Mouse (Mus musculus) C2C12 (cell line): ENCODE measurements around the gene Fam193a.

Experiments
- CTCF ChIP-seq: IDR thresholded peaks from one replicate; pipeline ENCODE4 v1.5.1; 2011; ENCODE audit not compliant: control insufficient read depth, insufficient read depth, insufficient read length
- MAX ChIP-seq: IDR thresholded peaks from one replicate; pipeline ENCODE4 v1.6.1; 2011; ENCODE audit warnings: mild to moderate bottlenecking, control low read depth
- USF1 ChIP-seq: IDR thresholded peaks from one replicate; pipeline ENCODE4 v1.6.1; 2011; ENCODE audit warnings: low read depth, mild to moderate bottlenecking, control low read depth, moderate library complexity

DNA sequence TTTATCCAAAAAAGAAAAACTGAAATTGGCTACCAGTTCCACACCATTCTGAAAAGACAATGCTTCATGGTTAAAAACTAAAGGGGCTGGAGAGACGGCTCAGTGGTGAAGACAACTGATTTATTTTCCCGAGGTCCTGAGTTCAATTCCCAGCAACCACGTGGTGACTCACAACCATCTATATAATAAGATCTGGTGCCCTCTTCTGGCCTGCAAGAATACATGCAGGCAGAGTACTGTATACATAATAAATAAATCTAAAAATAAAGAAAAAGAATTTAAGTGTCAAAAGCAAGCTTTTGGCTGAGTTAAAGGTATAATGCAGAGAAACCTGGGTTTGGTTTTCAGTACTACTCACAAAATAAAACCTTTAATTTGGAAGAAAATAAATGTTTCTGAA lies 111.2 kb downstream of the Fam193a start:
- TF ChIP-seq CTCF (no peak), MAX (no peak), USF1 (no peak)
